ENCODE assay signal across 34 mouse cellular contexts in genomic region chr5:45691678-45692077, GRCm38 (mm10). TPM values are rescaled to one million over a fixed set of nuclear protein-coding genes. Genes with fewer than 3 reads are reported as not detected.
"Had no signal": no experiment of that assay in that cellular context is flagged by ENCODE, and none has a peak within 500 bp of the region (broad histone marks: within the 10 kb centered on the region; RNA-seq: fewer than 3 reads in every experiment).

No protein-coding gene starts in this region.

- H3K36me3 ChIP-seq: hindbrain, embryonic 13.5 days; hindbrain, embryonic 15.5 days; intestine, embryonic 15.5 days had no signal

- H3K27me3 ChIP-seq: heart, embryonic 12.5 days; heart, embryonic 13.5 days; heart, embryonic 15.5 days; hindbrain, embryonic 12.5 days; hindbrain, embryonic 13.5 days; hindbrain, embryonic 15.5 days; intestine, embryonic 15.5 days; kidney, embryonic 15.5 days had no signal

- DNase-seq: heart, postnatal 10 days; heart, postnatal 14 days; heart, postnatal 36 days; heart, postnatal 4 days; kidney, adult 11 months; kidney, adult 18-20 months; kidney, adult 2 months; kidney, adult 8-10 months; kidney, adult 9 months; kidney, postnatal 10 days; kidney, postnatal 14 days; kidney, postnatal 25 days; kidney, postnatal 36 days; kidney, postnatal 4 days; layer of hippocampus, adult 9-11 months; layer of hippocampus, postnatal 36 days had no signal

- H3K4me2 ChIP-seq: heart, embryonic 11.5 days; heart, embryonic 12.5 days; heart, embryonic 13.5 days; heart, embryonic 15.5 days; hindbrain, embryonic 12.5 days; hindbrain, embryonic 13.5 days; hindbrain, embryonic 14.5 days; hindbrain, embryonic 15.5 days; intestine, embryonic 15.5 days; kidney, embryonic 15.5 days had no signal

- H3K27ac ChIP-seq: heart, embryonic 10.5 days; heart, embryonic 13.5 days; heart, embryonic 15.5 days; hindbrain, embryonic 10.5 days; hindbrain, embryonic 12.5 days; hindbrain, embryonic 13.5 days; hindbrain, embryonic 14.5 days; hindbrain, embryonic 15.5 days; hindbrain, postnatal 0 days; intestine, embryonic 15.5 days; kidney, embryonic 15.5 days; kidney, postnatal 0 days; layer of hippocampus, adult 2 months; left cerebral cortex, adult 2 months had no signal

- H3K9ac ChIP-seq: heart, embryonic 12.5 days; heart, embryonic 13.5 days; heart, embryonic 15.5 days; hindbrain, embryonic 12.5 days; hindbrain, embryonic 13.5 days; hindbrain, embryonic 14.5 days; hindbrain, embryonic 15.5 days; intestine, embryonic 15.5 days; kidney, embryonic 15.5 days had no signal

- H3K4me3 ChIP-seq: heart, embryonic 10.5 days; heart, embryonic 12.5 days; heart, embryonic 13.5 days; heart, embryonic 15.5 days; hindbrain, embryonic 10.5 days; hindbrain, embryonic 12.5 days; hindbrain, embryonic 13.5 days; hindbrain, embryonic 15.5 days; intestine, embryonic 15.5 days; kidney, embryonic 15.5 days; layer of hippocampus, adult 2 months; left cerebral cortex, adult 2 months had no signal

- H3K9me3 ChIP-seq: heart, embryonic 10.5 days; heart, embryonic 12.5 days; heart, embryonic 13.5 days; heart, embryonic 15.5 days; hindbrain, embryonic 10.5 days; hindbrain, embryonic 12.5 days; hindbrain, embryonic 13.5 days; hindbrain, embryonic 15.5 days; intestine, embryonic 15.5 days; kidney, embryonic 15.5 days had no signal

- H3K4me1 ChIP-seq: heart, embryonic 10.5 days; heart, embryonic 12.5 days; heart, embryonic 13.5 days; heart, embryonic 15.5 days; hindbrain, embryonic 10.5 days; hindbrain, embryonic 12.5 days; hindbrain, embryonic 13.5 days; hindbrain, embryonic 15.5 days; intestine, embryonic 15.5 days; kidney, embryonic 15.5 days had no signal

RNA-seq across cellular contexts. Expression of gene Fam184b, which starts 52.3 kb away (rescaled TPM):
- total RNA-seq: hematopoietic stem cell, adult 5-6 weeks had no signal
- polyA plus RNA-seq: heart, postnatal 0 days had no signal
